Mouse (Mus musculus) liver, embryonic 14.5 days (tissue): ENCODE data around the gene Adm2. TPM values are rescaled to one million over a fixed set of nuclear protein-coding genes. Genes with fewer than 3 reads are reported as not detected.

Source experiments
- ATAC-seq: fragments of 200-750 bp; cut with Nextera tagmentation; 2 replicates; pipeline ENCODE4 v1.8.0; 2017; ENCODE audit warnings: moderate number of reproducible peaks, mild to moderate bottlenecking, moderate library complexity; ENCODE audit not compliant: insufficient read depth
- DNase-seq, 3 experiments: peaks; one replicate each; pipeline ENCODE4 v3.0.0-alpha.2; 2012 to 2013; ENCODE audit warnings: low read depth in 3 of 3, low spot score in 3 of 3
- H3K27ac ChIP-seq: fragments of 300-500 bp; sonication (generic); 2 replicates; pipeline ENCODE4 v1.5.1; 2014; ENCODE audit warnings: moderate library complexity, mild to moderate bottlenecking, control low read depth, inconsistent platforms
- H3K27me3 ChIP-seq: fragments of 300-500 bp; sonication (generic); 2 replicates; pipeline ENCODE4 v1.6.1; 2014; ENCODE audit warnings: mild to moderate bottlenecking, low read length, moderate library complexity; ENCODE audit not compliant: control insufficient read depth, insufficient read depth
- H3K36me3 ChIP-seq: fragments of 300-500 bp; sonication (generic); replicated peaks from 2 replicates; pipeline ENCODE4 v1.6.1; 2014; ENCODE audit warnings: low read depth; ENCODE audit not compliant: control insufficient read depth, insufficient read depth
- H3K4me1 ChIP-seq, 2 experiments: fragments of 200-500 bp in 1 of 2; fragments of 300-500 bp in 1 of 2; sonication (generic) in 1 of 2; replicated peaks; 2 replicates each; pipeline ENCODE4 v1.6.1; 2012 to 2014; ENCODE audit warnings: antibody characterized with exemption in 1 of 2, inconsistent platforms in 1 of 2, low read length in 1 of 2; ENCODE audit not compliant: control insufficient read depth in 2 of 2, insufficient read depth in 2 of 2
- H3K4me2 ChIP-seq: fragments of 300-500 bp; sonication (generic); 2 replicates; pipeline ENCODE4 v1.6.1; 2014; ENCODE audit warnings: low read depth, mild to moderate bottlenecking, control low read depth, moderate library complexity
- H3K4me3 ChIP-seq, 2 experiments: fragments of 200-500 bp in 1 of 2; fragments of 300-500 bp in 1 of 2; sonication (generic) in 1 of 2; 2 replicates each; pipeline ENCODE4 v1.5.1; 2012 to 2014; ENCODE audit warnings: low read depth in 2 of 2, low read length in 2 of 2, mild to moderate bottlenecking in 2 of 2, control low read depth in 1 of 2, inconsistent platforms in 1 of 2, moderate library complexity in 1 of 2; ENCODE audit not compliant: insufficient read depth in 1 of 2
- H3K9ac ChIP-seq: fragments of 300-500 bp; sonication (generic); replicated peaks from 2 replicates; pipeline ENCODE4 v1.6.1; 2014; ENCODE audit warnings: mild to moderate bottlenecking, control low read depth, moderate library complexity
- H3K9me3 ChIP-seq: fragments of 300-500 bp; sonication (generic); 2 replicates; pipeline ENCODE4 v1.6.1; 2016; ENCODE audit warnings: low read length, mixed read lengths; ENCODE audit not compliant: control insufficient read depth
- CTCF ChIP-seq: IDR thresholded peaks from 2 replicates; pipeline ENCODE4 v1.5.1; 2016; ENCODE audit warnings: antibody characterized with exemption, low read depth, control low read depth
- EP300 ChIP-seq: IDR thresholded peaks from 2 replicates; pipeline ENCODE4 v1.6.1; 2016; ENCODE audit warnings: antibody characterized with exemption, low read depth
- WGBS: fragments of 180-500 bp; shearing (Covaris S2); extraction: QIAGEN DNeasy Blood & Tissue Kit; methylation state at CpG from one replicate; pipeline ENCODE4 v1.1.7; 2014; ENCODE audit not compliant: insufficient replicate concordance; 5-methylcytosine and 5-hydroxymethylcytosine counted together
- polyA plus RNA-seq, 2 experiments: library from polyadenylated mRNA; depleted of rRNA in 1 of 2; stranded (reverse) in 1 of 2; unstranded in 1 of 2; fragments of >200 nt; fragmentation: Nextera tagmentation in 1 of 2; extraction: Ambion mirVana in 1 of 2; gene quantifications; 2 replicates each; pipeline versions ENCODE4 v1.2.1 to v1.2.3; 2012 to 2014

The Adm2 gene
- polyA plus RNA-seq, 2 experiments = 1.2 to 2.5 TPM

- WGBS = under 1% methylated on average over 58 of the region's 58 CpGs
- peak overlapping the region; percentile 91 for H3K9ac ChIP-seq
- no peaks in the 10 kb centered on the region for H3K36me3 ChIP-seq
- H3K4me2 ChIP-seq = peak overlapping the region; percentile 86
- DNase-seq (no peak), ATAC-seq (peak; percentile 55)
- H3K9me3 ChIP-seq = no peaks in the 10 kb centered on the region
- peak overlapping the region; percentile 85 to 86 for H3K4me3 ChIP-seq
- H3K4me1 ChIP-seq = peaks cover 13 to 24% of the 10 kb centered on the region in 2 experiments; a peak in 3 of 4 replicates
- H3K27ac ChIP-seq = no peak overlapping the region; the same call in 1 of the 2 replicates
- TF ChIP-seq CTCF (peak; percentile 48; the same call in 1 of the 2 replicates), EP300 (no peak)
- no peaks in the 10 kb centered on the region for H3K27me3 ChIP-seq
Observed at GRCm38 (mm10) chr15:89314511-89315189, 7.9 kb upstream of the Adm2 start.

- Histone ChIP-seq H3K9ac (peak within 1 kb of the TSS; percentile 91), H3K36me3 (no peaks in the 10 kb centered on the region), H3K9me3 (no peaks in the 10 kb centered on the region), H3K4me3 (peak within 1 kb of the TSS; percentile 85 to 86), H3K4me2 (peak within 1 kb of the TSS; percentile 86), H3K27ac (no peak within 1 kb of the TSS; the same call in 1 of the 2 replicates), H3K27me3 (no peaks in the 10 kb centered on the region), H3K4me1 (peaks cover 11 to 18% of the 10 kb centered on the region in 2 experiments; a peak in 3 of 4 replicates)
- TF ChIP-seq CTCF = peak; percentile 15; the same call in 1 of the 2 replicates
- no peak for TF ChIP-seq EP300
- DNase-seq = peak; percentile 93 to 94 (median 93)
- peak; percentile 100 for ATAC-seq
- WGBS = under 1% methylated on average over 37 of the region's 37 CpGs
Observed at GRCm38 (mm10) chr15:89315190-89315731, 7.3 kb upstream of the Adm2 start, which contains the start of gene Sbf1. Gene Sbf1 (minus strand): TSS chr15:89315311.

GRCm38 (mm10) chr15:89316146-89316545, 6.4 kb upstream of the Adm2 start:
- no peak overlapping the region for H3K27ac ChIP-seq
- ATAC-seq (no peak), DNase-seq (no peak)
- H3K4me1 ChIP-seq = peaks cover 12 to 22% of the 10 kb centered on the region in 2 experiments; a peak in 3 of 4 replicates
- no peak overlapping the region for H3K4me3 ChIP-seq
- TF ChIP-seq EP300 (no peak), CTCF (peak; percentile 78)
- H3K27me3 ChIP-seq = no peaks in the 10 kb centered on the region
- no peak overlapping the region for H3K9ac ChIP-seq
- no peak overlapping the region; the same call in 1 of the 2 replicates for H3K4me2 ChIP-seq
- 76% methylated on average over 11 of the region's 11 CpGs for WGBS
- no peaks in the 10 kb centered on the region for H3K9me3 ChIP-seq
- H3K36me3 ChIP-seq = no peaks in the 10 kb centered on the region

GRCm38 (mm10) chr15:89321264-89321663, 1.3 kb upstream of the Adm2 start:
- no peak for DNase-seq
- Histone ChIP-seq H3K4me1 (peaks cover 4 to 13% of the 10 kb centered on the region in 2 experiments; a peak in 3 of 4 replicates), H3K4me3 (no peak overlapping the region), H3K9me3 (no peaks in the 10 kb centered on the region), H3K36me3 (no peaks in the 10 kb centered on the region), H3K4me2 (peak overlapping the region; percentile 26), H3K9ac (0 out of 2 replicates have a peak overlapping the region, but pooled peaks have one; percentile 9), H3K27me3 (no peaks in the 10 kb centered on the region; the same call in 1 of the 2 replicates), H3K27ac (no peak overlapping the region)
- no peak for TF ChIP-seq EP300
- TF ChIP-seq CTCF = no peak
- peak; percentile 65 for ATAC-seq
- 20% methylated on average over 8 of the region's 8 CpGs for WGBS

GRCm38 (mm10) chr15:89323656-89324055, 1.1 kb downstream of the Adm2 start:
- Histone ChIP-seq H3K9me3 (no peaks in the 10 kb centered on the region), H3K36me3 (no peaks in the 10 kb centered on the region), H3K27ac (no peak overlapping the region), H3K4me3 (peak overlapping the region; percentile 51 to 56), H3K4me1 (peaks cover 4 to 13% of the 10 kb centered on the region in 2 experiments; a peak in 3 of 4 replicates), H3K27me3 (no peaks in the 10 kb centered on the region; the same call in 1 of the 2 replicates), H3K4me2 (peak overlapping the region; percentile 59), H3K9ac (peak overlapping the region; percentile 51)
- no peak for ATAC-seq
- WGBS = 62% methylated on average over 4 of the region's 4 CpGs
- TF ChIP-seq CTCF (no peak), EP300 (no peak)
- DNase-seq = no peak
